Mouse (Mus musculus): Measurements from ENCODE around the gene Slc28a3. TPM values are rescaled to one million over a fixed set of nuclear protein-coding genes. Genes with fewer than 3 reads are reported as not detected.

Gene Slc28a3
- polyA plus RNA-seq, 1 experiment from 2014 or later = 0.08 TPM

GRCm38 (mm10) chr13:58511248-58511647, 99.4 kb downstream of the Slc28a3 start:
- H3K36me3 ChIP-seq (ENCODE audit: control insufficient read depth, insufficient read depth, low read length) = no peaks in the 10 kb centered on the region
- H3K4me2 ChIP-seq = no peak overlapping the region
- H3K4me1 ChIP-seq (replicated peaks; ENCODE audit: control insufficient read depth, insufficient read depth, low read length) = peaks cover 1% of the 10 kb centered on the region; the same call in 1 of the 2 replicates
- no peak for DNase-seq (ENCODE audit: low spot score)
- H3K9ac ChIP-seq (ENCODE audit: low read depth, low read length) = no peak overlapping the region
- H3K27me3 ChIP-seq (replicated peaks; ENCODE audit: control insufficient read depth, insufficient read depth, low read length) = no peaks in the 10 kb centered on the region
- ATAC-seq (replicated peaks; ENCODE audit: low FRiP score) = no peak
- no peak overlapping the region for H3K4me3 ChIP-seq (ENCODE audit: low read depth, low read length)
- H3K9me3 ChIP-seq (ENCODE audit: control insufficient read depth, low read length) = no peaks in the 10 kb centered on the region
- no peak overlapping the region for H3K27ac ChIP-seq (ENCODE audit: low read depth, low read length)
- 86% methylated on average over 9 of the region's 9 CpGs for WGBS

GRCm38 (mm10) chr13:58509241-58509640, 101.4 kb downstream of the Slc28a3 start:
- DNase-seq (ENCODE audit: low spot score) (no peak), ATAC-seq (replicated peaks; ENCODE audit: low FRiP score) (no peak)
- H3K36me3 ChIP-seq (ENCODE audit: control insufficient read depth, insufficient read depth, low read length) = no peaks in the 10 kb centered on the region
- H3K9me3 ChIP-seq (ENCODE audit: control insufficient read depth, low read length) = no peaks in the 10 kb centered on the region
- H3K9ac ChIP-seq (ENCODE audit: low read depth, low read length) = no peak overlapping the region
- no peaks in the 10 kb centered on the region for H3K4me1 ChIP-seq (replicated peaks; ENCODE audit: control insufficient read depth, insufficient read depth, low read length)
- no peak overlapping the region for H3K27ac ChIP-seq (ENCODE audit: low read depth, low read length)
- H3K27me3 ChIP-seq (replicated peaks; ENCODE audit: control insufficient read depth, insufficient read depth, low read length) = no peaks in the 10 kb centered on the region
- H3K4me3 ChIP-seq (ENCODE audit: low read depth, low read length) = no peak overlapping the region
- no peak overlapping the region for H3K4me2 ChIP-seq
- 24% methylated on average over 3 of the region's 3 CpGs for WGBS

GRCm38 (mm10) chr13:58503610-58504009, 107.1 kb downstream of the Slc28a3 start:
- ATAC-seq (replicated peaks; ENCODE audit: low FRiP score) = no peak
- H3K27me3 ChIP-seq (replicated peaks; ENCODE audit: control insufficient read depth, insufficient read depth, low read length) = peaks cover 3% of the 10 kb centered on the region; the same call in 1 of the 2 replicates
- H3K9me3 ChIP-seq (ENCODE audit: control insufficient read depth, low read length) = no peaks in the 10 kb centered on the region
- no peak overlapping the region for H3K27ac ChIP-seq (ENCODE audit: low read depth, low read length)
- 41% methylated on average over 2 of the region's 2 CpGs for WGBS
- no peaks in the 10 kb centered on the region for H3K36me3 ChIP-seq (ENCODE audit: control insufficient read depth, insufficient read depth, low read length)
- H3K4me1 ChIP-seq (replicated peaks; ENCODE audit: control insufficient read depth, insufficient read depth, low read length) = no peaks in the 10 kb centered on the region
- H3K9ac ChIP-seq (ENCODE audit: low read depth, low read length) = no peak overlapping the region
- DNase-seq (ENCODE audit: low spot score) = no peak
- H3K4me3 ChIP-seq (ENCODE audit: low read depth, low read length) = no peak overlapping the region
- no peak overlapping the region for H3K4me2 ChIP-seq

- H3K4me1 ChIP-seq (replicated peaks; ENCODE audit: control insufficient read depth, insufficient read depth, low read length) = no peaks in the 10 kb centered on the region
- peaks cover 11% of the 10 kb centered on the region for H3K27me3 ChIP-seq (replicated peaks; ENCODE audit: control insufficient read depth, insufficient read depth, low read length)
- 84% methylated on average over 12 of the region's 12 CpGs for WGBS
- no peaks in the 10 kb centered on the region for H3K36me3 ChIP-seq (ENCODE audit: control insufficient read depth, insufficient read depth, low read length)
- no peak overlapping the region for H3K9ac ChIP-seq (ENCODE audit: low read depth, low read length)
- no peak for DNase-seq (ENCODE audit: low spot score)
- no peak for ATAC-seq (replicated peaks; ENCODE audit: low FRiP score)
- no peaks in the 10 kb centered on the region for H3K9me3 ChIP-seq (ENCODE audit: control insufficient read depth, low read length)
- H3K4me2 ChIP-seq = no peak overlapping the region
- H3K4me3 ChIP-seq (ENCODE audit: low read depth, low read length) = no peak overlapping the region
- H3K27ac ChIP-seq (ENCODE audit: low read depth, low read length) = no peak overlapping the region
Measured at GRCm38 (mm10) chr13:58497809-58498208, 112.9 kb downstream of the Slc28a3 start.

Other genes with a start within 250 kb of the Slc28a3 start
- gene 2210016F16Rik, start 225.7 kb downstream of the Slc28a3 start, polyA plus RNA-seq (2014; fragmentation: Nextera tagmentation; extraction: Ambion mirVana) = 39.3 and 39.6 TPM in 2 replicates
- gene Rmi1, start 208.6 kb downstream of the Slc28a3 start, polyA plus RNA-seq (2014; fragmentation: Nextera tagmentation; extraction: Ambion mirVana) = 32.6 and 32.9 TPM in 2 replicates
- 1,515 and 1,628 TPM in 2 replicates for gene Hnrnpk, start 207.5 kb downstream of the Slc28a3 start, polyA plus RNA-seq (2014; fragmentation: Nextera tagmentation; extraction: Ambion mirVana)
- gene Ntrk2, start 195.7 kb upstream of the Slc28a3 start, polyA plus RNA-seq (2014; fragmentation: Nextera tagmentation; extraction: Ambion mirVana) = 0.97 and 1.9 TPM in 2 replicates